Mouse (Mus musculus) small intestine, adult 2 months (tissue): ENCODE measurements around the gene Etv3.

Experiments used
- CTCF ChIP-seq: fragments of 200-500 bp; IDR thresholded peaks from 2 replicates; pipeline ENCODE4 v1.5.1; 2012; ENCODE audit warnings: low read depth, mild to moderate bottlenecking, control low read depth, inconsistent platforms, low read length, moderate library complexity, mixed read lengths; ENCODE audit not compliant: insufficient replicate concordance, insufficient read length; ENCODE audit errors: extremely low read depth
- POLR2A ChIP-seq: fragments of 200-500 bp; IDR thresholded peaks from 2 replicates; pipeline ENCODE4 v1.6.1; 2012; ENCODE audit warnings: low read depth, mild to moderate bottlenecking, control low read depth, inconsistent platforms, low read length, moderate library complexity

DNA sequence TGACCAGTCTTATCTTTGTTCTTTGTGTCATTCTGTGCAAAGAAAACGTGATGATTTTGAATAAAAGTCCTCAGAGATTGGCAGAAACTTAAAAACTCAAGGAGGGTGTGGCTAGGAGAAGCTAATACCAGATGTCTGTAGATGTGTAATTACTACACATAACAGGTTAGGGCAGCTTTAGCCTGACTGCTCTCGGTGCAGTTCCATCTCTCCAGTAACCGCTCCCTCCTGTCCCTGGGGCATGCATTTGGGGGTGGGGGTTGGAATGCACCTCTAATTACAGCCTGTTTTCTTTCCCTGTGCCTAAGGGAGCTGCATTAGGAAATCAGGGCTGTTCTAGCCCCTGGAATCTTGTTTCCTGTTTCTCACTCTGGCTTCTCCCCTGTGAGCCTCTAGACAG is 5.0 kb downstream of the Etv3 start:
- TF ChIP-seq POLR2A, result no peak
- no peak for TF ChIP-seq CTCF
